Mouse (Mus musculus) midbrain, embryonic 14.5 days (tissue): ENCODE measurements around the gene Acsl6. TPM values are rescaled to one million over a fixed set of nuclear protein-coding genes. Genes with fewer than 3 reads are reported as not detected.
"Not testable (repeated sequence)": the region's sequence is repeated elsewhere in the genome, so short reads cannot be mapped to it uniquely, and the experiment has no call there.

Experiments
- ATAC-seq: fragments of 200-750 bp; cut with Nextera tagmentation; 2 replicates; pipeline ENCODE4 v1.8.0; 2017; ENCODE audit warnings: moderate number of reproducible peaks, moderate library complexity; ENCODE audit not compliant: low FRiP score, low TSS enrichment
- DNase-seq: peaks from one replicate; pipeline ENCODE4 v3.0.0-alpha.2; 2015
- H3K27ac ChIP-seq: fragments of 300-500 bp; sonication (generic); replicated peaks from 2 replicates; pipeline ENCODE4 v1.5.1; 2014; ENCODE audit warnings: mild to moderate bottlenecking, low read depth, low read length, moderate library complexity
- H3K27me3 ChIP-seq: fragments of 300-500 bp; sonication (generic); 2 replicates; pipeline ENCODE4 v1.6.1; 2014; ENCODE audit warnings: low read length, control low read depth, mixed read lengths; ENCODE audit not compliant: control insufficient read depth, insufficient read depth
- H3K36me3 ChIP-seq: fragments of 300-500 bp; sonication (generic); 2 replicates; pipeline ENCODE4 v1.6.1; 2014; ENCODE audit warnings: low read length, control low read depth; ENCODE audit not compliant: control insufficient read depth, insufficient read depth
- H3K4me1 ChIP-seq: fragments of 300-500 bp; sonication (generic); 2 replicates; pipeline ENCODE4 v1.6.1; 2014; ENCODE audit warnings: mild to moderate bottlenecking, antibody characterized with exemption, low read length, control low read depth; ENCODE audit not compliant: control insufficient read depth, insufficient read depth
- H3K4me2 ChIP-seq: fragments of 300-500 bp; sonication (generic); 2 replicates; pipeline ENCODE4 v1.6.1; 2014; ENCODE audit warnings: mild to moderate bottlenecking, low read length, moderate library complexity
- H3K4me3 ChIP-seq: fragments of 300-500 bp; sonication (generic); replicated peaks from 2 replicates; pipeline ENCODE4 v1.5.1; 2014; ENCODE audit warnings: low read depth, low read length
- H3K9ac ChIP-seq: fragments of 300-500 bp; sonication (generic); replicated peaks from 2 replicates; pipeline ENCODE4 v1.6.1; 2014; ENCODE audit warnings: mild to moderate bottlenecking, low read length, moderate library complexity
- H3K9me3 ChIP-seq: fragments of 300-500 bp; sonication (generic); 2 replicates; pipeline ENCODE4 v1.6.1; 2016; ENCODE audit warnings: low read length, control low read depth, mixed read lengths; ENCODE audit not compliant: control insufficient read depth
- WGBS: fragments of 180-500 bp; shearing (Covaris S2); extraction: QIAGEN DNeasy Blood & Tissue Kit; methylation state at CpG from one replicate; pipeline ENCODE4 v1.1.7; 2014; 5-methylcytosine and 5-hydroxymethylcytosine counted together
- polyA plus RNA-seq: library from polyadenylated mRNA; unstranded; fragments of >200 nt; fragmentation: Nextera tagmentation; extraction: Ambion mirVana; gene quantifications from 2 replicates; pipeline ENCODE4 v1.2.1, GENCODE M21; 2014

Acsl6 gene
- polyA plus RNA-seq, 1 experiment from 2014 or later = 40.9 TPM

GRCm38 (mm10) chr11:54287821-54288453 lies 15.7 kb upstream of the Acsl6 start:
- 89% methylated on average over 8 of the region's 8 CpGs for WGBS
- ATAC-seq = no peak
- Histone ChIP-seq H3K9me3 (no peaks in the 10 kb centered on the region), H3K9ac (no peak overlapping the region), H3K4me2 (no peak overlapping the region), H3K4me1 (no peaks in the 10 kb centered on the region), H3K27me3 (no peaks in the 10 kb centered on the region), H3K36me3 (no peaks in the 10 kb centered on the region), H3K27ac (no peak overlapping the region), H3K4me3 (no peak overlapping the region)
- DNase-seq = no peak

DNA sequence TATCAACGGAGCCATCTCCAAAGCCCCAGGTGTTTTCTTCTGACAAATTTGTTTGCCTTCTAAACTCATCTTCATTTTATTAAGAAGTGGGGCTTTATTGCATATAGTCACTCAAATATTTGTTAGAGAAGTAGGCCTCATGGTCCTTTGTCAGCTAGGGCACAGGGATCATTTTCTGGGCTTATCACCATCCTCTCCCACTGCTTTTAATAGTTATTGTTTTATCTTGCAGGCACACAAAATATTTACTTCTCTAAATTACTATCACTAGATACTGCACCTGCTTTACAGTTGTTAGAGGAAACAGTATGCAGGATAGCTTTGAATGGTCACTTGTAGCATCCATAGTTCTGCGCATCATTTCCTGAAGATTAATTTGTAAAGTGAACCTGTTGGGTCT lies 11.4 kb upstream of the Acsl6 start:
- no peaks in the 10 kb centered on the region for H3K4me1 ChIP-seq
- 91% methylated on average over 2 of the region's 2 CpGs for WGBS
- DNase-seq (no peak), ATAC-seq (no peak)
- no peaks in the 10 kb centered on the region for H3K27me3 ChIP-seq
- H3K9ac ChIP-seq = no peak overlapping the region
- no peak overlapping the region for H3K4me2 ChIP-seq
- no peaks in the 10 kb centered on the region for H3K36me3 ChIP-seq
- H3K9me3 ChIP-seq = no peaks in the 10 kb centered on the region
- H3K27ac ChIP-seq = no peak overlapping the region
- no peak overlapping the region for H3K4me3 ChIP-seq

- ATAC-seq = no peak
- no peak for DNase-seq
- Histone ChIP-seq H3K4me3 (no peak overlapping the region), H3K4me1 (no peaks in the 10 kb centered on the region), H3K27ac (no peak overlapping the region), H3K9ac (no peak overlapping the region), H3K36me3 (no peaks in the 10 kb centered on the region), H3K4me2 (no peak overlapping the region), H3K9me3 (no peaks in the 10 kb centered on the region), H3K27me3 (no peaks in the 10 kb centered on the region)
- 84% methylated on average over 12 of the region's 12 CpGs for WGBS
Observed at GRCm38 (mm10) chr11:54293980-54294807, 9.4 kb upstream of the Acsl6 start.

GRCm38 (mm10) chr11:54295971-54296370 lies 7.6 kb upstream of the Acsl6 start:
- WGBS = 81% methylated on average over 4 of the region's 4 CpGs
- H3K4me2 ChIP-seq = no peak overlapping the region
- H3K4me1 ChIP-seq = no peaks in the 10 kb centered on the region
- H3K36me3 ChIP-seq = no peaks in the 10 kb centered on the region
- DNase-seq (no peak), ATAC-seq (no peak)
- no peak overlapping the region for H3K27ac ChIP-seq
- no peak overlapping the region for H3K9ac ChIP-seq
- no peaks in the 10 kb centered on the region for H3K27me3 ChIP-seq
- no peak overlapping the region for H3K4me3 ChIP-seq
- H3K9me3 ChIP-seq = no peaks in the 10 kb centered on the region

DNA sequence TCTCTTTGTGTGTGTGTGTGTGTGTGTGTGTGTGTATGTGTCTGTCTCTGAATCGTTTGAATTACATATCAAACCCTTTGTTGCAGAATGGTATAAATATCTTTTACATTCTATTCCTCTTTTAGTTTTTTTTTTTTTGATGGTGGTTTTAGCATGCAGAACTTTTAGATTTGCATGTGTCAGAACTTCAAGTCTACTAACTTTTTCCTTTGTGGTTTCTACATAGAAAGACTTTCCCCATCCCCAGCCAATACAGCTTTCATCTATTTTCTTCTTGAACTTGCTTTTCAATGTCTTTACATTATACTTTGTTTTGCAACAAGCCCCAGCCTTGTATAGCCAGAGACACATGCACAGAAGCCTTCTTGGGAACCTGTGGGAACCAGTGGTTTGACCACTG lies 6.9 kb upstream of the Acsl6 start:
- no peak overlapping the region for H3K4me2 ChIP-seq
- WGBS = 93% methylated on average over 1 of the region's 1 CpGs
- H3K9me3 ChIP-seq = no peaks in the 10 kb centered on the region
- no peak for ATAC-seq
- no peak overlapping the region for H3K4me3 ChIP-seq
- DNase-seq = no peak
- H3K27me3 ChIP-seq = no peaks in the 10 kb centered on the region
- no peaks in the 10 kb centered on the region for H3K36me3 ChIP-seq
- H3K4me1 ChIP-seq = no peaks in the 10 kb centered on the region
- H3K27ac ChIP-seq = no peak overlapping the region
- H3K9ac ChIP-seq = no peak overlapping the region

GRCm38 (mm10) chr11:54297471-54297870 lies 6.1 kb upstream of the Acsl6 start:
- H3K9ac ChIP-seq, H3K4me2 ChIP-seq, H3K36me3 ChIP-seq, DNase-seq, ATAC-seq, H3K27me3 ChIP-seq, H3K4me3 ChIP-seq, H3K4me1 ChIP-seq, H3K27ac ChIP-seq, H3K9me3 ChIP-seq: not testable (repeated sequence)
- WGBS = 84% methylated on average over 2 of the region's 2 CpGs

DNA sequence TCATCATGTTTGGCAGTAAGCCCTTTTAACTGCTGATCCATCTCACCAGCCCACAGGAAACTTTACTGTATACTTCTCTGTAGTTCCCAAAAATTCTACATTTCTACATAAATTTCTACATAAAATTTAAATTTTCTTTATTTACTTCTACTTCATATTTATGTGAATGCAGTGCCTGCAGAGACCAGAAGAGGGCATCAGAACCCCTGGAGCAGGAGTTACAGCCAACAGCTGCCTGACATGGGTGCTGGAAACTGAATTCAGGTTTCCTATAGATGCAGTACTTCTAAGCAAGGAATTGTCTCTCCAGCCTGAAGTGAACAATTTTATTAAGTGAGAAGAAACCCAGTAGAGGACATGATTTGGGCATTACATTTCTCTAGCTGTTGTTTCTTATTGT lies 4.8 kb upstream of the Acsl6 start:
- DNase-seq = no peak
- Histone ChIP-seq H3K27ac (no peak overlapping the region), H3K4me2 (no peak overlapping the region), H3K9ac (no peak overlapping the region), H3K27me3 (no peaks in the 10 kb centered on the region), H3K36me3 (no peaks in the 10 kb centered on the region), H3K4me3 (no peak overlapping the region), H3K4me1 (peaks cover 10% of the 10 kb centered on the region), H3K9me3 (no peaks in the 10 kb centered on the region)
- ATAC-seq = no peak

DNA sequence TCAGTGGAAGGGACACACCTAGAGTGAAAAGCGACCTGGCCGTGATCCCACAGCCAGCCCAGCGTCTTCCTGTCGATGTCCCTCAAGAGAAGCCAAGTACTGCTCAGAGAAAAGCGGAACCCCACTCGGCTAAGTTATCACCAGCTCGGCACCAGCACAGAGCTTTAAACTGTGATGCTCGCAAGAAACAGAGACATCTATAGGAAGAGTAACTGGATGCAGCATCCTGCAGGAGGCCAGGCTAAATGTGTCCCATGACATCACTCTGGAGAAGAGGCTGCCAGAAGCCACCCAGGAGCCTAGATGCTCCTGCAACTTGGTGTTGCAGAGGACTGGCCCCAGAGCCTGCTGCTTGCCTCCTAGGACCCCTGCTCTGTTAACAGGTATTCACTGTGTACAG lies 1.6 kb upstream of the Acsl6 start:
- H3K4me3 ChIP-seq = no peak overlapping the region
- 87% methylated on average over 8 of the region's 8 CpGs for WGBS
- peaks cover 29% of the 10 kb centered on the region for H3K4me1 ChIP-seq
- H3K9me3 ChIP-seq = no peaks in the 10 kb centered on the region
- no peaks in the 10 kb centered on the region for H3K27me3 ChIP-seq
- DNase-seq (no peak), ATAC-seq (no peak)
- no peak overlapping the region for H3K9ac ChIP-seq
- H3K36me3 ChIP-seq = no peaks in the 10 kb centered on the region
- H3K27ac ChIP-seq = no peak overlapping the region
- H3K4me2 ChIP-seq = no peak overlapping the region

DNA sequence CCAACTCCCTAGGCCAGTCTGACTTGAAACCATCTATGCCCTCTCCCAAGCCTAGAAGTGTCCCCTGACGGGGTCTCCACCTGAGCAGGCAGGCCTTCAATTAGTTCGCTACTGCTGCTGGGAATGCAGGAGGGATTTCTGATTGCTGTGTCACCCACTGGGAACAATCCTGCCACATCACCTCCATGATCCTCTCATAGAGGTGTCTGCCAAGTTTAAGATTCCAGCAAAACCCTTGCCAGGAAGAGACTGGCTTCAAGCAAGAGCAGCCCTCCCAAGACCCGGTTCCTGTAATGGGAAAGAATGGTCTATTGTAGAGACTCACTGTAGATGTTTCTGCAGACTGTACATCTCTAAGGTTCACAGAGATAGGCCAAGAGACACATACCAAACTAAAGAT lies 992 bp upstream of the Acsl6 start:
- Histone ChIP-seq H3K27ac (peak overlapping the region; percentile 93), H3K9me3 (no peaks in the 10 kb centered on the region), H3K9ac (no peak overlapping the region), H3K4me1 (peaks cover 32% of the 10 kb centered on the region), H3K4me3 (0 out of 2 replicates have a peak overlapping the region, but pooled peaks have one; percentile 66), H3K4me2 (peak overlapping the region; percentile 85), H3K36me3 (no peaks in the 10 kb centered on the region), H3K27me3 (no peaks in the 10 kb centered on the region)
- ATAC-seq = no peak
- no peak for DNase-seq
- WGBS = 91% methylated on average over 3 of the region's 3 CpGs
